Mouse (Mus musculus): ENCODE measurements around the gene Spred2. TPM values are rescaled to one million over a fixed set of nuclear protein-coding genes. Genes with fewer than 3 reads are reported as not detected.
A peak's percentile ranks its signal among the peaks of the same experiment; 100 is the strongest.

The Spred2 gene
- 1 to 10 TPM; 7.2 to 7.6 TPM for total RNA-seq (2021)
- long read RNA-seq, experiment 1, partial matches to known transcripts = 0 of 3 reads
- long read RNA-seq, experiment 1, other reads (novel, unspliced or antisense) = 3 of 3 reads
- long read RNA-seq, experiment 2, partial matches to known transcripts = 0 of 2 reads
- long read RNA-seq, experiment 2, other reads (novel, unspliced or antisense) = 2 of 2 reads

- peak; percentile 90 for DNase-seq
Measured at GRCm38 (mm10) chr11:19923888-19924756, at the start of gene Spred2. Gene Spred2, plus strand, starts transcription at chr11:19924375.

- no peak for DNase-seq
Measured at GRCm38 (mm10) chr11:19875551-19875950, 48.6 kb upstream of the Spred2 start.

GRCm38 (mm10) chr11:19875964-19876363 lies 48.2 kb upstream of the Spred2 start:
- DNase-seq = no peak

- DNase-seq = no peak
Measured at GRCm38 (mm10) chr11:19877239-19877915, 46.8 kb upstream of the Spred2 start.

GRCm38 (mm10) chr11:19881342-19881741 lies 42.8 kb upstream of the Spred2 start:
- no peak for DNase-seq

GRCm38 (mm10) chr11:19890700-19891406 lies 33.3 kb upstream of the Spred2 start:
- DNase-seq = no peak

GRCm38 (mm10) chr11:19893233-19893632 lies 30.9 kb upstream of the Spred2 start:
- no peak for DNase-seq

GRCm38 (mm10) chr11:19899621-19900020 lies 24.6 kb upstream of the Spred2 start:
- DNase-seq = no peak

- DNase-seq = no peak
Measured at GRCm38 (mm10) chr11:19900712-19901111, 23.5 kb upstream of the Spred2 start.

GRCm38 (mm10) chr11:19911216-19911615 lies 13.0 kb upstream of the Spred2 start:
- no peak for DNase-seq

GRCm38 (mm10) chr11:19912179-19912578 lies 12.0 kb upstream of the Spred2 start:
- DNase-seq = no peak

GRCm38 (mm10) chr11:19912661-19913060 lies 11.5 kb upstream of the Spred2 start:
- no peak for DNase-seq

- DNase-seq = no peak
Measured at GRCm38 (mm10) chr11:19913761-19914160, 10.4 kb upstream of the Spred2 start.

- no peak for DNase-seq
Measured at GRCm38 (mm10) chr11:19917381-19918245, 6.6 kb upstream of the Spred2 start.

- no peak for DNase-seq
Measured at GRCm38 (mm10) chr11:19918246-19918540, 6.0 kb upstream of the Spred2 start.

- no peak for DNase-seq
Measured at GRCm38 (mm10) chr11:19919460-19919784, 4.8 kb upstream of the Spred2 start.

- DNase-seq = peak; percentile 88
Measured at GRCm38 (mm10) chr11:19919785-19920671, 4.1 kb upstream of the Spred2 start.

- DNase-seq = no peak
Measured at GRCm38 (mm10) chr11:19921723-19922122, 2.5 kb upstream of the Spred2 start.

- DNase-seq = no peak
Measured at GRCm38 (mm10) chr11:19922208-19922607, 2.0 kb upstream of the Spred2 start.

GRCm38 (mm10) chr11:19924757-19925148 lies 578 bp downstream of the Spred2 start:
- DNase-seq = no peak

All from gastrocnemius, postnatal 25 days (tissue).